Mouse (Mus musculus): ENCODE measurements around the gene Ccdc148. TPM values are rescaled to one million over a fixed set of nuclear protein-coding genes. Genes with fewer than 3 reads are reported as not detected.
A peak's percentile ranks its signal among the peaks of the same experiment; 100 is the strongest.

Ccdc148 gene
- 0.60 and 0.98 TPM in 2 replicates for polyA plus RNA-seq (2014; fragmentation: Nextera tagmentation; extraction: Ambion mirVana)

DNA sequence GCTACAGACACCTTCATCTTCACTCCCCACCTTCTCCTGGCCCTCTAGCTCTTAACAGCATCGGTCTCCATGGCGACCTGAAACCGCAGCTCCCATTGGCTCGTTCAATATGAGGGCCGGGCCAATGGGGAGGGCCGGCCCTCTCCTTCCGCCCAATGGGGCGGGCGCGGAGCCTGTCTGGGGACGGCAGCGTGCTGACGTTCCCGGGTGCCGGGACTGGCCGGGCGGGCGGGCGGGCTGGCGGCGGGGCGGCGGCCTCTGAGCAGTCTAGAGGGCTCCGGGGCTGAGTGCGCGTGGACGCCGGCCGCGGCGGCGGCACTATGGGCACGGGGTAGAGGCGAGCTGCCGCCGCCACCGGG lies at the start of gene Ccdc148, which contains the start of gene Pkp4:
TSS of gene Ccdc148 (minus strand) at position 79 of the 359 bp plus-strand sequence.
TSS of gene Pkp4 (plus strand) at position 246 of the 359 bp plus-strand sequence.
- under 1% methylated on average over 36 of the region's 37 CpGs for WGBS
- DNase-seq (ENCODE audit: low spot score) (peak; percentile 96), ATAC-seq (ENCODE audit: low FRiP score) (peak; percentile 98)

DNA sequence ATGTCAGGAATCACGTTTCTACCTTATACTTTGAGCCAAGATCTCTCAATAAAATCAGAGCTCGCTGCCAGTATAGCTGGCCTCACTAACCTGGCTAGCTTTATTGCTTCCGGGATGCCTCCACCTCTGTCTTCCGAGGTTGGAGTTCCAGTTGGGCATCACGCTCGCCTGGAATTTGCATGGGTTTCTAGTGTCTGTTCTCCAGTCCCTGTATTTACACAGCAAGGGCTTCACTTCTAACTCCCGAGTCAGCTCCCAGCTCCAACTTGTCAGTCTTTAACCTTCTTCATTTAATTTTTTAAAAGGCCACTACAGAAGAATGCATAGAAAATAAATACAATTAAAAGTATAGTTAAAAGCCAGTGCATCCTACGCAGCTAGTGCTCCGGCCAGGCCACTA lies 47.8 kb upstream of the Ccdc148 start:
- whole genome bisulfite sequencing = 83% methylated on average over 9 of the region's 9 CpGs
- ATAC-seq (ENCODE audit: low FRiP score) (no peak), DNase-seq (ENCODE audit: low spot score) (no peak)
- H3K4me1 ChIP-seq (replicated peaks; ENCODE audit: control insufficient read depth, insufficient read depth, low read length) = no peaks in the 10 kb centered on the region
- no peak overlapping the region for H3K9ac ChIP-seq (ENCODE audit: low read depth, low read length)
- no peaks in the 10 kb centered on the region for H3K9me3 ChIP-seq (ENCODE audit: control insufficient read depth, low read length)
- no peaks in the 10 kb centered on the region for H3K27me3 ChIP-seq (ENCODE audit: control insufficient read depth, insufficient read depth, low read length)
- H3K4me3 ChIP-seq (ENCODE audit: low read depth, low read length) = no peak overlapping the region
- H3K36me3 ChIP-seq (ENCODE audit: control insufficient read depth, insufficient read depth, low read length) = no peaks in the 10 kb centered on the region
- no peak overlapping the region for H3K4me2 ChIP-seq (replicated peaks; ENCODE audit: low read depth, low read length)
- H3K27ac ChIP-seq (ENCODE audit: low read depth, low read length) = no peak overlapping the region

More for the DNA sequence above, at the start of gene Ccdc148, which contains the start of gene Pkp4:
- Histone ChIP-seq H3K4me2 (replicated peaks; ENCODE audit: low read depth, low read length) (peak within 1 kb of the TSS; percentile 89), H3K27me3 (ENCODE audit: control insufficient read depth, insufficient read depth, low read length) (no peaks in the 10 kb centered on the region), H3K36me3 (ENCODE audit: control insufficient read depth, insufficient read depth, low read length) (no peaks in the 10 kb centered on the region), H3K9me3 (ENCODE audit: control insufficient read depth, low read length) (no peaks in the 10 kb centered on the region), H3K9ac (ENCODE audit: low read depth, low read length) (peak within 1 kb of the TSS; percentile 87), H3K4me3 (ENCODE audit: low read depth, low read length) (peak within 1 kb of the TSS; percentile 93), H3K27ac (ENCODE audit: low read depth, low read length) (peak within 1 kb of the TSS; percentile 78), H3K4me1 (replicated peaks; ENCODE audit: control insufficient read depth, insufficient read depth, low read length) (no peaks in the 10 kb centered on the region; the same call in 1 of the 2 replicates)

DNA sequence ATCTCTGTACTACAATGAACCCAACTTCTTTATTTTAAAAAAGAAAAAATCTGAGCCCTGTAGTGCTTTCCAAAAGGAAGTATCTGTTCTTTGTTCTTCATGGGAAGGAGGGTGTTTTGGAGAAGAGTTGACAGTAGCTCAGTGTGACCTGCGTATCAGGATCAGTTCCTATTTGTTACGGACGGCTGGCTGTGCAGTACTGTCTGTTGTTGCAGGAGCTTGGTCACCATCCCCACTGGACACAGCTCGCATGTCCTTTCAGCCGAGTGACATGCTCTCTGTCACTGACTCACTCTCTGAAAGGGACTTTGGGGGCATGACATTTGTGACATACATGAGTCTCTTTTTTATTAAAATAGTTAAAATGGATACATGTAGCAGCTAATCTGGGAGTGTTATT lies 47.2 kb upstream of the Ccdc148 start:
- H3K36me3 ChIP-seq (ENCODE audit: control insufficient read depth, insufficient read depth, low read length) = no peaks in the 10 kb centered on the region
- no peak for DNase-seq (ENCODE audit: low spot score)
- H3K9me3 ChIP-seq (ENCODE audit: control insufficient read depth, low read length) = no peaks in the 10 kb centered on the region
- no peaks in the 10 kb centered on the region for H3K4me1 ChIP-seq (replicated peaks; ENCODE audit: control insufficient read depth, insufficient read depth, low read length)
- no peaks in the 10 kb centered on the region for H3K27me3 ChIP-seq (ENCODE audit: control insufficient read depth, insufficient read depth, low read length)
- no peak overlapping the region for H3K4me2 ChIP-seq (replicated peaks; ENCODE audit: low read depth, low read length)
- no peak overlapping the region for H3K9ac ChIP-seq (ENCODE audit: low read depth, low read length)
- WGBS = 48% methylated on average over 5 of the region's 5 CpGs
- ATAC-seq (ENCODE audit: low FRiP score) = no peak
- H3K27ac ChIP-seq (ENCODE audit: low read depth, low read length) = no peak overlapping the region
- H3K4me3 ChIP-seq (ENCODE audit: low read depth, low read length) = no peak overlapping the region

DNA sequence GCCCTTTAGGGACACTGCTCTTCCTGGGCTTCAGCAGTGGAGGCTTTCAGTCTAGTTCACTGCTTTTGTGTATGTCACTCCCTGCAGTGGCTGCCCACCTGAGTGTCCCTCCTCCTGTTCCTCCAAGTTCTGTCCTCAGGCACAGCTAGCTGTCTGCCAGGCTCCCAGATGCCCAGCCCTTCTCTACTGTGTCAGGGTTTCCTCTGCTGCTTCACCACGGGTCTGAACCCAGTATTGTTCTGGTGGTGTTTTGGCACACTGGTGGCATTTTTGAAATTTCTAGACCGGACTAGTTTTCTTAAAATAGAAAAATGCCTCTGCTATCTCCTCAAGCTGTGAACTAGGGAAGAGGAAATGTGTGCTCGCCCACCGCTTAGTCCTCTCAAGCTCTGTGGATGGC lies 46.8 kb upstream of the Ccdc148 start:
- no peak overlapping the region for H3K9ac ChIP-seq (ENCODE audit: low read depth, low read length)
- H3K9me3 ChIP-seq (ENCODE audit: control insufficient read depth, low read length) = no peaks in the 10 kb centered on the region
- H3K4me2 ChIP-seq (replicated peaks; ENCODE audit: low read depth, low read length) = no peak overlapping the region
- no peaks in the 10 kb centered on the region for H3K36me3 ChIP-seq (ENCODE audit: control insufficient read depth, insufficient read depth, low read length)
- H3K4me1 ChIP-seq (replicated peaks; ENCODE audit: control insufficient read depth, insufficient read depth, low read length) = no peaks in the 10 kb centered on the region
- no peaks in the 10 kb centered on the region for H3K27me3 ChIP-seq (ENCODE audit: control insufficient read depth, insufficient read depth, low read length)
- ATAC-seq (ENCODE audit: low FRiP score) = no peak
- no peak overlapping the region for H3K4me3 ChIP-seq (ENCODE audit: low read depth, low read length)
- no peak for DNase-seq (ENCODE audit: low spot score)
- 63% methylated on average over 4 of the region's 4 CpGs for WGBS
- no peak overlapping the region for H3K27ac ChIP-seq (ENCODE audit: low read depth, low read length)

DNA sequence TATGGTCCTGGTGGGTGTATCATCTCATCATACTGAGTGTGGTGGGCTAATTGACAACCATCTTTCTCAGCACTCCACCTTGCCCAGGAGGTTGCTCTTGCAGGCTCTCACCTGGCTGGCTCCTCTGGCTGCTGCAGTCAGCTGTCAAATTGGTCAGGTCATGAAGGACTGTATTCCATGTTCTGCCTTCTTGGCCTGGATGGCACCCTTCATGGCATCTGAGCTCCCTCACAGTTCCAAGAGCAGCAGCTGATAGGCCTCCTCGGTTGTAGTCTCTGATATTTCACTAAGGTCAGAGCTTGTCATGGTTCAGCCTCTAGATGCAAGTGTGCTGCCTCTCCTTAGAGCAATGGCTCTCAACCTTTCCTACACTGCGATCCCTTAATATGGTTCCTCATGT lies 45.7 kb upstream of the Ccdc148 start:
- no peak for ATAC-seq (ENCODE audit: low FRiP score)
- Histone ChIP-seq H3K4me2 (replicated peaks; ENCODE audit: low read depth, low read length) (no peak overlapping the region), H3K9ac (ENCODE audit: low read depth, low read length) (no peak overlapping the region), H3K36me3 (ENCODE audit: control insufficient read depth, insufficient read depth, low read length) (no peaks in the 10 kb centered on the region), H3K4me1 (replicated peaks; ENCODE audit: control insufficient read depth, insufficient read depth, low read length) (no peaks in the 10 kb centered on the region), H3K27ac (ENCODE audit: low read depth, low read length) (no peak overlapping the region), H3K27me3 (ENCODE audit: control insufficient read depth, insufficient read depth, low read length) (no peaks in the 10 kb centered on the region), H3K9me3 (ENCODE audit: control insufficient read depth, low read length) (no peaks in the 10 kb centered on the region), H3K4me3 (ENCODE audit: low read depth, low read length) (no peak overlapping the region)
- DNase-seq (ENCODE audit: low spot score) = no peak
- 96% methylated on average over 2 of the region's 2 CpGs for WGBS

DNA sequence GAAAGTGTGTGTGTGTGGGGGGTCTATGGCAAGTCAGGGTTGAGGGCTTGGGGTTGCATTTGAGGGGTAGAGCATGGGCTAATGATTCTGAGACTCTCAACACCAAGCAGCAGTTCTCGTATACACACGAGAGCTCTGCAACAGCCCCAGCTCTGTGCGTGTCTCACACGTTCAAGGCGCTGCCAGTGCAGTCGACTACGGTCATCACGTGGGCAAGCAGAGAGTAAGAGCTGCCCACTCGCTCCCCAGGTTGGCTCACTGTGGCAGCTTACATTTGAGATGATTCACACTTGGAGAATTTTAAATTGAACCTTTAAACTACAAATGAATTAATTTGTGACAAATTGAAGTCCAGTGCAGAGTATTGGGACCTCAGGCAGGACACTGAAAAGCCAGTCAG lies 44.6 kb upstream of the Ccdc148 start:
- Histone ChIP-seq H3K27me3 (ENCODE audit: control insufficient read depth, insufficient read depth, low read length) (no peaks in the 10 kb centered on the region), H3K4me1 (replicated peaks; ENCODE audit: control insufficient read depth, insufficient read depth, low read length) (no peaks in the 10 kb centered on the region), H3K4me2 (replicated peaks; ENCODE audit: low read depth, low read length) (no peak overlapping the region), H3K36me3 (ENCODE audit: control insufficient read depth, insufficient read depth, low read length) (no peaks in the 10 kb centered on the region), H3K27ac (ENCODE audit: low read depth, low read length) (no peak overlapping the region), H3K9me3 (ENCODE audit: control insufficient read depth, low read length) (no peaks in the 10 kb centered on the region), H3K4me3 (ENCODE audit: low read depth, low read length) (no peak overlapping the region), H3K9ac (ENCODE audit: low read depth, low read length) (no peak overlapping the region)
- DNase-seq (ENCODE audit: low spot score) (no peak), ATAC-seq (ENCODE audit: low FRiP score) (no peak)
- WGBS = 96% methylated on average over 9 of the region's 9 CpGs

DNA sequence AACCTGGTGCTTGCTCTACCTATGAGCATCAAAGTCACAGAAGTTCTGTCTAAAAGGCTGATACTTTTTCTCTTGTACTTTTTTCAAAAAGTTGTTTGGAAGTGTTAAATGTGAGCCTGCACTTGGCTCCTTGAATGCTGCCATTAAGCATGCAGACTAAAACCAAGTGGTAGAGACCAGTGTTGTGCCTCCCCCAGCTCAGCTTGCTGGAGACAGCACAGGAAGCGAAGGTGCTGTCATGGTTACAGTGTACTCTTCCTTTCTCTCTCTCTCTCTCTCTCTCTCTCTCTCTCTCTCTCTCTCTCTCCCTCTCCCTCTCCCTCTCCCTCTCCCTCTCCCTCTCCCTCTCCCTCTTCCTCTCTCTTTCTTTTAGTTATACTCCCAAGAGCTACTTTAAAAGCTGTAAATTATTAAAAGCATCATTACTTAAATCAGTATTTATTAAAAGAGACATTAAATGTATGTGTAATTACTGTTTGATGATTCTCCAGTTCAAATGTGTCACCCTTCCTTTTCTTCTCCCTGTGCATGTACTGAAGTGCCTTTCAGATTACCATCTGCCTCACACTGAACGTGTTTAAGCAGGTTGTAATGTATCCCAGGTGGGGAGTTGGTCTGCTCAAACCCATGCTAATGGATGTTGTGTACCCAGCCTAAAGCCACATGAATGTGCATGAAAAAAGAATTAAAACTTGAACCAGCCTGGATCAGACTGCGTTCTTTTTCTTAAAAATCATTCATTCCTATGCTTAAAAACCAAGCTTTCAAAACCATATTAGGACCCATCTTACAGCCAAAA lies 43.3 kb upstream of the Ccdc148 start:
- WGBS = 79% methylated on average over 3 of the region's 3 CpGs
- Histone ChIP-seq H3K4me3 (ENCODE audit: low read depth, low read length) (no peak overlapping the region), H3K4me1 (replicated peaks; ENCODE audit: control insufficient read depth, insufficient read depth, low read length) (no peaks in the 10 kb centered on the region), H3K36me3 (ENCODE audit: control insufficient read depth, insufficient read depth, low read length) (no peaks in the 10 kb centered on the region), H3K27me3 (ENCODE audit: control insufficient read depth, insufficient read depth, low read length) (no peaks in the 10 kb centered on the region), H3K9me3 (ENCODE audit: control insufficient read depth, low read length) (no peaks in the 10 kb centered on the region), H3K27ac (ENCODE audit: low read depth, low read length) (no peak overlapping the region), H3K9ac (ENCODE audit: low read depth, low read length) (no peak overlapping the region), H3K4me2 (replicated peaks; ENCODE audit: low read depth, low read length) (no peak overlapping the region)
- no peak for ATAC-seq (ENCODE audit: low FRiP score)
- no peak for DNase-seq (ENCODE audit: low spot score)

DNA sequence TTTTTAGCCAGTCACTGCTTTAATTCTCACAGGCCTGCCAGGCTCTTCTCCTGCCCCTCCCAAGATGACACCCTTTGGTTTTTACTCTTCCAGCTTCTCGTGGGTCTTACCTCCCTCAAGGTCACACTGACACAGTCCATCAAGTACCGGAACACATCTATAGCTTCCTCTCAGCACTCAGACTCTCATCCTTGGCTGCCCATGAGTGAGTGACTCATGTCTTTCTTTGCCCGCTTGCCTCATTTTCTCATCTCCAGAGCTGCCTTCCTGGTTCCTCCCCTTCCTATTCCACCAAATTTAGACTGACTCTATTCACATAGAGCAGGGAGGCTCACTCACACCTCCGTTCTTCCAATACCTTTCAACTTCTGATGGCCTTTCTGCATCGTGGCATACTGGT lies 42.4 kb upstream of the Ccdc148 start:
- ATAC-seq (ENCODE audit: low FRiP score) = no peak
- WGBS = 87% methylated on average over 5 of the region's 5 CpGs
- Histone ChIP-seq H3K36me3 (ENCODE audit: control insufficient read depth, insufficient read depth, low read length) (no peaks in the 10 kb centered on the region), H3K4me2 (replicated peaks; ENCODE audit: low read depth, low read length) (no peak overlapping the region), H3K27me3 (ENCODE audit: control insufficient read depth, insufficient read depth, low read length) (no peaks in the 10 kb centered on the region), H3K9ac (ENCODE audit: low read depth, low read length) (no peak overlapping the region), H3K4me1 (replicated peaks; ENCODE audit: control insufficient read depth, insufficient read depth, low read length) (no peaks in the 10 kb centered on the region), H3K4me3 (ENCODE audit: low read depth, low read length) (no peak overlapping the region), H3K9me3 (ENCODE audit: control insufficient read depth, low read length) (no peaks in the 10 kb centered on the region), H3K27ac (ENCODE audit: low read depth, low read length) (no peak overlapping the region)
- no peak for DNase-seq (ENCODE audit: low spot score)

DNA sequence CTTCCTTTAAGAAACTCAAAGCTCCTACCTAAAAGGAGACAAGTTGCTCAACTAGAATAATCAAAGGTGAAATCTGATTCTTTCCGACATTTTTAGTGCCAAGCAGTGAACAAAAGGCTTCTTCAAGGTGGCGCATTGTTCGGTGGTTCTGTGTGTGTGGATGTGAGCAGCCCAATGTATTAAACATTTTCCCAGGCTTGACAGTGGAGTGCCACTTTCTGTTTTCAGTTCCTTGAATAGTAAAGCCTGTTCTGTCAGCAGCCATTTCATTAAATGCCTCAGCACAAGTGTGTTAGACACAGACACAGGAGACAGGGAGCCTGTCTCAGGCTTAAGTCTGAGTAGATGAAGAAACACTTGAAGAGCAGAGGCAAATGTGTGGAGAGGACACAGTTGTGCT lies 40.0 kb upstream of the Ccdc148 start:
- H3K4me3 ChIP-seq (ENCODE audit: low read depth, low read length) = no peak overlapping the region
- H3K9me3 ChIP-seq (ENCODE audit: control insufficient read depth, low read length) = no peaks in the 10 kb centered on the region
- no peaks in the 10 kb centered on the region for H3K27me3 ChIP-seq (ENCODE audit: control insufficient read depth, insufficient read depth, low read length)
- ATAC-seq (ENCODE audit: low FRiP score) (no peak), DNase-seq (ENCODE audit: low spot score) (no peak)
- H3K4me1 ChIP-seq (replicated peaks; ENCODE audit: control insufficient read depth, insufficient read depth, low read length) = no peaks in the 10 kb centered on the region
- no peak overlapping the region for H3K4me2 ChIP-seq (replicated peaks; ENCODE audit: low read depth, low read length)
- WGBS = 87% methylated on average over 3 of the region's 3 CpGs
- H3K9ac ChIP-seq (ENCODE audit: low read depth, low read length) = no peak overlapping the region
- no peak overlapping the region for H3K27ac ChIP-seq (ENCODE audit: low read depth, low read length)
- H3K36me3 ChIP-seq (ENCODE audit: control insufficient read depth, insufficient read depth, low read length) = no peaks in the 10 kb centered on the region

All from hindbrain, embryonic 11.5 days (tissue).